Mouse (Mus musculus): ENCODE results near the gene Nav2. TPM values are rescaled to one million over a fixed set of nuclear protein-coding genes. Genes with fewer than 3 reads are reported as not detected.
A peak's percentile ranks its signal among the peaks of the same experiment; 100 is the strongest.

Nav2 gene
- total RNA-seq, 2 experiments from 2014 or later: 1.4 TPM

- no peak for ATAC-seq (replicated peaks; ENCODE audit: low FRiP score, low TSS enrichment, poor library complexity, severe bottlenecking)
These were observed 560.1 kb downstream of the Nav2 start for GRCm38 (mm10) chr7:49468492-49469205.

GRCm38 (mm10) chr7:49471278-49471677, 562.8 kb downstream of the Nav2 start:
- peak; percentile 68 for ATAC-seq (replicated peaks; ENCODE audit: low FRiP score, low TSS enrichment, poor library complexity, severe bottlenecking)

- ATAC-seq (replicated peaks; ENCODE audit: low FRiP score, low TSS enrichment, poor library complexity, severe bottlenecking): no peak
These were observed 566.8 kb downstream of the Nav2 start for GRCm38 (mm10) chr7:49475282-49475681.

GRCm38 (mm10) chr7:49476163-49476562, 567.6 kb downstream of the Nav2 start:
- no peak for ATAC-seq (replicated peaks; ENCODE audit: low FRiP score, low TSS enrichment, poor library complexity, severe bottlenecking)

- peak; percentile 47; the same call in 1 of the 2 replicates for ATAC-seq (replicated peaks; ENCODE audit: low FRiP score, low TSS enrichment, poor library complexity, severe bottlenecking)
These were observed 568.1 kb downstream of the Nav2 start for GRCm38 (mm10) chr7:49476666-49477065.

GRCm38 (mm10) chr7:49477076-49477975, 568.8 kb downstream of the Nav2 start:
- ATAC-seq (replicated peaks; ENCODE audit: low FRiP score, low TSS enrichment, poor library complexity, severe bottlenecking): no peak

- ATAC-seq (replicated peaks; ENCODE audit: low FRiP score, low TSS enrichment, poor library complexity, severe bottlenecking): no peak
These were observed 569.4 kb downstream of the Nav2 start for GRCm38 (mm10) chr7:49477976-49478349.

- no peak for ATAC-seq (replicated peaks; ENCODE audit: low FRiP score, low TSS enrichment, poor library complexity, severe bottlenecking)
These were observed 570.4 kb downstream of the Nav2 start for GRCm38 (mm10) chr7:49478886-49479285.

GRCm38 (mm10) chr7:49480962-49481361, 572.4 kb downstream of the Nav2 start:
- no peak for ATAC-seq (replicated peaks; ENCODE audit: low FRiP score, low TSS enrichment, poor library complexity, severe bottlenecking)

- no peak for ATAC-seq (replicated peaks; ENCODE audit: low FRiP score, low TSS enrichment, poor library complexity, severe bottlenecking)
These were observed 575.7 kb downstream of the Nav2 start for GRCm38 (mm10) chr7:49484036-49484744.

- ATAC-seq (replicated peaks; ENCODE audit: low FRiP score, low TSS enrichment, poor library complexity, severe bottlenecking): no peak
These were observed 576.9 kb downstream of the Nav2 start for GRCm38 (mm10) chr7:49485292-49485847.

GRCm38 (mm10) chr7:49487347-49487746, 578.8 kb downstream of the Nav2 start:
- no peak for ATAC-seq (replicated peaks; ENCODE audit: low FRiP score, low TSS enrichment, poor library complexity, severe bottlenecking)

GRCm38 (mm10) chr7:49488493-49489087, 580.1 kb downstream of the Nav2 start:
- no peak for ATAC-seq (replicated peaks; ENCODE audit: low FRiP score, low TSS enrichment, poor library complexity, severe bottlenecking)

- no peak for ATAC-seq (replicated peaks; ENCODE audit: low FRiP score, low TSS enrichment, poor library complexity, severe bottlenecking)
These were observed 582.3 kb downstream of the Nav2 start for GRCm38 (mm10) chr7:49490814-49491213.

GRCm38 (mm10) chr7:49492622-49493021, 584.1 kb downstream of the Nav2 start:
- ATAC-seq (replicated peaks; ENCODE audit: low FRiP score, low TSS enrichment, poor library complexity, severe bottlenecking): no peak

GRCm38 (mm10) chr7:49493210-49493609, 584.7 kb downstream of the Nav2 start:
- ATAC-seq (replicated peaks; ENCODE audit: low FRiP score, low TSS enrichment, poor library complexity, severe bottlenecking): no peak

GRCm38 (mm10) chr7:49494654-49495053, 586.1 kb downstream of the Nav2 start:
- ATAC-seq (replicated peaks; ENCODE audit: low FRiP score, low TSS enrichment, poor library complexity, severe bottlenecking): no peak

- no peak for ATAC-seq (replicated peaks; ENCODE audit: low FRiP score, low TSS enrichment, poor library complexity, severe bottlenecking)
These were observed 587.6 kb downstream of the Nav2 start for GRCm38 (mm10) chr7:49496111-49496510.

GRCm38 (mm10) chr7:49496766-49497425, 588.4 kb downstream of the Nav2 start:
- peak; percentile 53; the same call in 1 of the 2 replicates for ATAC-seq (replicated peaks; ENCODE audit: low FRiP score, low TSS enrichment, poor library complexity, severe bottlenecking)

All from megakaryocyte-erythroid progenitor cell, adult 5-6 weeks (primary cell).